Mouse (Mus musculus): ENCODE data around the gene 2900026A02Rik. TPM values are rescaled to one million over a fixed set of nuclear protein-coding genes. Genes with fewer than 3 reads are reported as not detected.
"Not testable (repeated sequence)": the region's sequence is repeated elsewhere in the genome, so short reads cannot be mapped to it uniquely, and the experiment has no call there.

Gene 2900026A02Rik
- polyA plus RNA-seq, 1 experiment from 2014 or later = 3.7 TPM

DNA sequence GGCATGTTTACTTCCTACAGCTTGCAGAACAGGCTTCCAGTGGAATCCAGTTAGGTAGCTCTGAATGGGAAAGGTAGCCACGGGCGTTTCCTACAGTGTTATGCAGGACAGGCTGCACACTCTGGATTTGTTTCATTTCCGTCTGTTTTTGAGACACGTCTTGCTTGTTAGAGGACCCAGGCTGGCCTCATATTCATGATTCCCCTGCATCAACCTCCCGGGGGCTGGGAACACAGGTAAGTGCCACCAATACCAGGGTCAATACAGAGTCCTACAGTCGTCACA, 99.5 kb downstream of the 2900026A02Rik start:
- Histone ChIP-seq H3K27me3 (replicated peaks; ENCODE audit: low read depth, poor library complexity, severe bottlenecking) (peaks cover 20% of the 10 kb centered on the region), H3K36me3 (replicated peaks) (no peaks in the 10 kb centered on the region), H3K4me3 (no peak overlapping the region), H3K9me3 (no peaks in the 10 kb centered on the region), H3K27ac (replicated peaks) (peak overlapping the region; percentile 70), H3K4me1 (peaks cover 55% of the 10 kb centered on the region)
- no peak for DNase-seq (ENCODE audit: low spot score)
- 71% methylated on average over 6 of the region's 6 CpGs for WGBS

GRCm38 (mm10) chr5:113120741-113121590, 100.1 kb downstream of the 2900026A02Rik start:
- H3K27ac ChIP-seq (replicated peaks) = peak overlapping the region; percentile 70
- H3K9me3 ChIP-seq = no peaks in the 10 kb centered on the region
- H3K36me3 ChIP-seq (replicated peaks) = no peaks in the 10 kb centered on the region
- WGBS = 30% methylated on average over 15 of the region's 15 CpGs
- peaks cover 20% of the 10 kb centered on the region for H3K27me3 ChIP-seq (replicated peaks; ENCODE audit: low read depth, poor library complexity, severe bottlenecking)
- DNase-seq (ENCODE audit: low spot score) = peak; percentile 42
- no peak overlapping the region for H3K4me3 ChIP-seq
- H3K4me1 ChIP-seq = peaks cover 60% of the 10 kb centered on the region

DNA sequence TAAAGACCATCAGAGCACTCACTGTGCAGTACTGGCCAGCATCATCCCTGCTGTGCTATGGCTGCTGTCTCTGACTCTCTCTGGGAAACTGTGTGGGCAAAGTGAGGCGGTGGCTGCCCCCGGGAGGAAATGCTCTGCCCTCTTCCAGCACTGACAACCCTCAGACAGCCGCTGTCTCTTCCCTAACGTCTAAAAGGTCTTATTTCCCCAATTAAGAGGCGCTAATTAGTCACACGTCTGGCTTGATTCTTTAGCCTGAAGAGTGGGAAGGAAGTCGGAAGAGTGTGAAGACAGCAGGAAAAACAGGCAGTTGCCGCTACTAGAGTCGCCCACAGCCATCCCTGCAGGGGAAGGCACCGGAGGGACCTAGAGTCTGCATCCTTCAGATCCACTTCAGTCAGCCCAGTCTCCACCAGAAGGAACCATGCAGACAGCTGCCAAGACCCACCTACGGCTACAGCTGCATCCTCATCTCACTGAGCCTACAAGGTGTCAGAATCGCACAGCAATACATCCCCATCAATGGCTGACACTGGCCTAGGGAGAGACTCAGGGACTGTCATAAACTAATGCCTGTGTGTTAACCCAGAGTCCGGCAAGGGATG, 101.1 kb downstream of the 2900026A02Rik start:
- Histone ChIP-seq H3K4me1 (peaks cover 70% of the 10 kb centered on the region), H3K27ac (replicated peaks) (peak overlapping the region; percentile 70)

DNA sequence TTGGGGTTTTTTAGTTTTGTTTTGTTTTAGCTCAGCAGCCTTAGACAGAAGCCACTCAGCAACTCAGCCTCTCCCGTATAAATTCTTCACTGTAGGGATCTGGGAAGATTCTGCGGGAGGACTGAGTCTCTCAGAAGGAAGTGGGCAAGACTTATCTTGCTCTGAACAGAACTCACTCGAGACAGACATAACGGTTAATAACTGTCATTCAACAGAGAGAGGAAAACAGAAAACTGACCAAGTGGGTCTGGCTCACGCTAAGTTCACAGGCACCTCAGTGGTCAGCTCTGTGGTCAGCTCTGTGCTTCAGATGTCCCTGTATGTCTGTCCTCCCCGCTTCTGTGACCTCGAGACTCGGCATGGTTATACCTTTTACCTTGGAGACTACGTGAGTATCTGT, 101.7 kb downstream of the 2900026A02Rik start:
- 77% methylated on average over 9 of the region's 9 CpGs for WGBS
- Histone ChIP-seq H3K4me3 (no peak overlapping the region), H3K36me3 (replicated peaks) (no peaks in the 10 kb centered on the region), H3K4me1 (peaks cover 76% of the 10 kb centered on the region), H3K27me3 (replicated peaks; ENCODE audit: low read depth, poor library complexity, severe bottlenecking) (peaks cover 20% of the 10 kb centered on the region), H3K27ac (replicated peaks) (peak overlapping the region; percentile 51), H3K9me3 (no peaks in the 10 kb centered on the region)
- no peak for DNase-seq (ENCODE audit: low spot score)

More for the DNA sequence above, 101.1 kb downstream of the 2900026A02Rik start:
- 33% methylated on average over 13 of the region's 13 CpGs for WGBS
- DNase-seq (ENCODE audit: low spot score) = no peak
- H3K9me3 ChIP-seq = no peaks in the 10 kb centered on the region
- no peak overlapping the region for H3K4me3 ChIP-seq
- no peaks in the 10 kb centered on the region for H3K36me3 ChIP-seq (replicated peaks)
- H3K27me3 ChIP-seq (replicated peaks; ENCODE audit: low read depth, poor library complexity, severe bottlenecking) = peaks cover 20% of the 10 kb centered on the region

DNA sequence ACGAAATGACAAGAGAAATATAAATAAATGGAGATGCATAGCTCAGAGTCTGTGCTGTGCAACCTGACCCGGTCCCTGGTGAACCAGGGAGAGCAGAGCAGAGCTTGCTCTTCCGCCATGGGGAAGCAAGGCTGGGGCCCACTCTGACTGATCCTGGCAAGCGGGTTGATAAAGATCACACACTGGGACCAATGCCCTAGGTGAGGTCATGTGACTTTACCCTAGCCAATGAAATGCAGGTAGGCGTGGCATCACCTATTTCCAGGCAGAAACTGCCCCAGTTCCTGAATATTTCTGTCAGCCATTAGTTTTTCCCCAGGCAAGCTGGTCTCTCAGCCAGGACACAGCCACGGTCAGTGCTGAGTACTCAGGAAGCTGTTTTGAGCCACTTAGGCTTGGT, 102.3 kb downstream of the 2900026A02Rik start:
- no peaks in the 10 kb centered on the region for H3K9me3 ChIP-seq
- no peak overlapping the region for H3K4me3 ChIP-seq
- peaks cover 20% of the 10 kb centered on the region for H3K27me3 ChIP-seq (replicated peaks; ENCODE audit: low read depth, poor library complexity, severe bottlenecking)
- peaks cover 79% of the 10 kb centered on the region for H3K4me1 ChIP-seq
- H3K27ac ChIP-seq (replicated peaks) = peak overlapping the region; percentile 61
- 41% methylated on average over 6 of the region's 6 CpGs for WGBS
- DNase-seq (ENCODE audit: low spot score) = peak; percentile 57
- no peaks in the 10 kb centered on the region for H3K36me3 ChIP-seq (replicated peaks)

- 87% methylated on average over 5 of the region's 5 CpGs for WGBS
- H3K27me3 ChIP-seq (replicated peaks; ENCODE audit: low read depth, poor library complexity, severe bottlenecking) = peaks cover 17% of the 10 kb centered on the region
- H3K36me3 ChIP-seq (replicated peaks) = no peaks in the 10 kb centered on the region
- no peak for DNase-seq (ENCODE audit: low spot score)
- peaks cover 80% of the 10 kb centered on the region for H3K4me1 ChIP-seq
- H3K9me3 ChIP-seq = no peaks in the 10 kb centered on the region
- no peak overlapping the region for H3K27ac ChIP-seq (replicated peaks)
- no peak overlapping the region for H3K4me3 ChIP-seq
Measured at GRCm38 (mm10) chr5:113117361-113117760, 103.7 kb downstream of the 2900026A02Rik start.

GRCm38 (mm10) chr5:113115896-113116295, 105.1 kb downstream of the 2900026A02Rik start:
- 62% methylated on average over 10 of the region's 10 CpGs for WGBS
- Histone ChIP-seq H3K27ac (replicated peaks) (no peak overlapping the region), H3K36me3 (replicated peaks) (no peaks in the 10 kb centered on the region), H3K4me3 (no peak overlapping the region), H3K4me1 (peaks cover 74% of the 10 kb centered on the region), H3K9me3 (no peaks in the 10 kb centered on the region), H3K27me3 (replicated peaks; ENCODE audit: low read depth, poor library complexity, severe bottlenecking) (0 out of 2 replicates have a peak, but pooled peaks cover 9% of the 10 kb centered on the region)
- DNase-seq (ENCODE audit: low spot score) = no peak

- no peak overlapping the region for H3K4me3 ChIP-seq
- no peaks in the 10 kb centered on the region for H3K9me3 ChIP-seq
- no peak for DNase-seq (ENCODE audit: low spot score)
- H3K4me1 ChIP-seq = peaks cover 66% of the 10 kb centered on the region
- H3K27ac ChIP-seq (replicated peaks) = peak overlapping the region; percentile 41
- 45% methylated on average over 20 of the region's 20 CpGs for WGBS
- H3K36me3 ChIP-seq (replicated peaks) = no peaks in the 10 kb centered on the region
- no peaks in the 10 kb centered on the region for H3K27me3 ChIP-seq (replicated peaks; ENCODE audit: low read depth, poor library complexity, severe bottlenecking)
Measured at GRCm38 (mm10) chr5:113114264-113115225, 106.5 kb downstream of the 2900026A02Rik start.

DNA sequence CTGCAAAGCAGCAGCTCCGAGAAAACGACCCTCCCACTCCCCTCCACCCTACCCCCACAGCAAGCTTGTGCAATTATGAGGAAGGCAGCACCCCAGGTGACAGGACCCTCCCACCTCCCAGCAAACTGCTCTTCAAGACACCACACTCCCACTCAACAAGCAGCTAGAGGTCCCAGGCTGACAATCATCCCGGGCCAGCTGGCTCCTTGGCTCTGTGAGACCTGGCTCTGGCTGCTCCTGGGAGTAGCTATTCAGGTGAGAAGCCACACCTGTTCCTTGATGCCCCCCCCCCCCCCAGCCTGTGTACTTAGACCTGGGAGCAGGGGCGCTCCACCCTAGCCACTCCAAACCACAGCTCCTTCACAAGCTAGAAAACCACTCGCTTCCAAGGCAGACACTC, 107.9 kb downstream of the 2900026A02Rik start:
- Histone ChIP-seq H3K4me1 (peaks cover 55% of the 10 kb centered on the region), H3K36me3 (replicated peaks) (no peaks in the 10 kb centered on the region), H3K4me3 (no peak overlapping the region), H3K27ac (replicated peaks) (peak overlapping the region; percentile 35; the same call in 1 of the 2 replicates), H3K27me3 (replicated peaks; ENCODE audit: low read depth, poor library complexity, severe bottlenecking) (no peaks in the 10 kb centered on the region), H3K9me3 (no peaks in the 10 kb centered on the region)
- DNase-seq (ENCODE audit: low spot score) = no peak
- 48% methylated on average over 5 of the region's 5 CpGs for WGBS

GRCm38 (mm10) chr5:113111336-113111735, 109.7 kb downstream of the 2900026A02Rik start:
- Histone ChIP-seq H3K36me3 (replicated peaks) (no peaks in the 10 kb centered on the region), H3K27ac (replicated peaks) (peak overlapping the region; percentile 83), H3K27me3 (replicated peaks; ENCODE audit: low read depth, poor library complexity, severe bottlenecking) (no peaks in the 10 kb centered on the region), H3K4me1 (peaks cover 67% of the 10 kb centered on the region), H3K9me3 (no peaks in the 10 kb centered on the region), H3K4me3 (no peak overlapping the region)
- WGBS = 13% methylated on average over 4 of the region's 4 CpGs
- DNase-seq (ENCODE audit: low spot score) = no peak

- no peak overlapping the region for H3K4me3 ChIP-seq
- no peak for DNase-seq (ENCODE audit: low spot score)
- no peaks in the 10 kb centered on the region for H3K27me3 ChIP-seq (replicated peaks; ENCODE audit: low read depth, poor library complexity, severe bottlenecking)
- no peaks in the 10 kb centered on the region for H3K9me3 ChIP-seq
- H3K36me3 ChIP-seq (replicated peaks) = no peaks in the 10 kb centered on the region
- peak overlapping the region; percentile 83 for H3K27ac ChIP-seq (replicated peaks)
- 11% methylated on average over 1 of the region's 1 CpGs for WGBS
- peaks cover 63% of the 10 kb centered on the region for H3K4me1 ChIP-seq
Measured at GRCm38 (mm10) chr5:113110929-113111328, 110.1 kb downstream of the 2900026A02Rik start.

DNA sequence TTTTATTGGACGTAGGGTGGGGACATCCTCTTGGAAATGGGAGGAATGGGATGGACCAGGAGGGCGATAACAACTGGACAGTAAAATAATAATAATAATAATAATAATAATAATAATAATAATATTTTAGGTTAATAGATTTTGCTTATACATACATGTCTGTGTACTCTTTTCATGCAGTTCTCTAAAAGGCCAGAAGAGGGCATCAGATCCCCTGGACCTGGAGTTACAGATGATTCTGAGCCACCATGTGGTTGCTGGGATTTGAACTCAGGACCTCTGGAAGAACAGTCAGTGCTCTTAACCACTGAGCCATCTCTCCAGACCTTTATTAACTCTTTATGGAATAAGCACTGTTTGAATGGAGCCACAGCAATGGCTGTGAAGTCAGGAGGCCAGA, 111.4 kb downstream of the 2900026A02Rik start:
- 91% methylated on average over 2 of the region's 2 CpGs for WGBS
- peaks cover 50% of the 10 kb centered on the region for H3K4me1 ChIP-seq
- H3K27me3 ChIP-seq (replicated peaks; ENCODE audit: low read depth, poor library complexity, severe bottlenecking); H3K27ac ChIP-seq (replicated peaks); DNase-seq (ENCODE audit: low spot score); H3K4me3 ChIP-seq; H3K36me3 ChIP-seq (replicated peaks); H3K9me3 ChIP-seq: not testable (repeated sequence)
